Mouse (Mus musculus) kidney, embryonic 14.5 days (tissue): ENCODE measurements around the gene Gm45015. TPM values are rescaled to one million over a fixed set of nuclear protein-coding genes. Genes with fewer than 3 reads are reported as not detected.
A peak's percentile ranks its signal among the peaks of the same experiment; 100 is the strongest.

Source experiments
- ATAC-seq: fragments of 200-750 bp; cut with Nextera tagmentation; 2 replicates; pipeline ENCODE4 v1.8.0; 2017; ENCODE audit warnings: moderate number of reproducible peaks, mild to moderate bottlenecking, moderate TSS enrichment, moderate library complexity; ENCODE audit not compliant: low FRiP score, low TSS enrichment
- H3K27ac ChIP-seq: fragments of 300-500 bp; sonication (generic); 2 replicates; pipeline ENCODE4 v1.5.1; 2014; ENCODE audit warnings: low read depth, mild to moderate bottlenecking, low read length, moderate library complexity, mixed read lengths
- H3K27me3 ChIP-seq: fragments of 300-500 bp; sonication (generic); 2 replicates; pipeline ENCODE4 v1.6.1; 2014; ENCODE audit warnings: mild to moderate bottlenecking, low read length; ENCODE audit not compliant: control insufficient read depth, insufficient read depth
- H3K36me3 ChIP-seq: fragments of 300-500 bp; sonication (generic); 2 replicates; pipeline ENCODE4 v1.6.1; 2014; ENCODE audit warnings: low read length, mixed read lengths; ENCODE audit not compliant: control insufficient read depth, insufficient read depth
- H3K4me1 ChIP-seq: fragments of 300-500 bp; sonication (generic); 2 replicates; pipeline ENCODE4 v1.6.1; 2014; ENCODE audit warnings: low read length, mixed read lengths; ENCODE audit not compliant: control insufficient read depth, insufficient read depth
- H3K4me2 ChIP-seq: fragments of 300-500 bp; sonication (generic); replicated peaks from 2 replicates; pipeline ENCODE4 v1.6.1; 2014; ENCODE audit warnings: low read depth, mild to moderate bottlenecking, low read length
- H3K4me3 ChIP-seq: fragments of 300-500 bp; sonication (generic); 2 replicates; pipeline ENCODE4 v1.5.1; 2014; ENCODE audit warnings: mild to moderate bottlenecking, low read length
- H3K9ac ChIP-seq: fragments of 300-500 bp; sonication (generic); 2 replicates; pipeline ENCODE4 v1.6.1; 2014; ENCODE audit warnings: low read depth, mild to moderate bottlenecking, low read length, moderate library complexity
- H3K9me3 ChIP-seq: fragments of 300-500 bp; sonication (generic); 2 replicates; pipeline ENCODE4 v1.6.1; 2016; ENCODE audit warnings: low read length; ENCODE audit not compliant: control insufficient read depth
- WGBS: fragments of 180-500 bp; shearing (Covaris S2); extraction: QIAGEN DNeasy Blood & Tissue Kit; methylation state at CpG from one replicate; pipeline ENCODE4 v1.1.7; 2014; 5-methylcytosine and 5-hydroxymethylcytosine counted together
- polyA plus RNA-seq: library from polyadenylated mRNA; unstranded; fragments of >200 nt; fragmentation: Nextera tagmentation; extraction: Ambion mirVana; gene quantifications from 2 replicates; pipeline ENCODE4 v1.2.1, GENCODE M21; 2014

Gm45015 gene
- not detected in 2 replicates for polyA plus RNA-seq

DNA sequence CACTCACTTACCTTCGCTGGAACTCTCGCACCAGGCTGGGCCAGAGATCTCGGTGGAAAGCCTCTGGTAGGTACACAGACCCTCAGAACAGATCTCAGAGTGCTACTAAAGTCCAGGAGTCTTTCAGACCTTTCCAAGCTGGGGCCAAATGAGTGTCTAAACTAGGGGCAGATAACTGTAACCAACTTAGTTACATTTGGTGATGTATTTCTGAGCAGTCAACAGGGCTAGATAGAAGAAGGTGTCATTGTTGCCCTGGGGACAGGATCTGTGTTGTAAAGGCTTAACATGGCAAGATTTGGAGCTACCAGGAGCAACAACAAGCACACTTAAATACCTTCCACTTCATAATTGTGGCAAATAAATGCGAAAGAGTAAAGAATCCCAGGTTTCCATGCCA, at the start of gene Gm45015:
Gm45015 (minus strand) TSS at position 101 of the 400 bp plus-strand sequence.
- ATAC-seq, result no peak
- no peaks in the 10 kb centered on the region for H3K27me3 ChIP-seq
- H3K4me3 ChIP-seq, result no peak within 1 kb of the TSS

DNA sequence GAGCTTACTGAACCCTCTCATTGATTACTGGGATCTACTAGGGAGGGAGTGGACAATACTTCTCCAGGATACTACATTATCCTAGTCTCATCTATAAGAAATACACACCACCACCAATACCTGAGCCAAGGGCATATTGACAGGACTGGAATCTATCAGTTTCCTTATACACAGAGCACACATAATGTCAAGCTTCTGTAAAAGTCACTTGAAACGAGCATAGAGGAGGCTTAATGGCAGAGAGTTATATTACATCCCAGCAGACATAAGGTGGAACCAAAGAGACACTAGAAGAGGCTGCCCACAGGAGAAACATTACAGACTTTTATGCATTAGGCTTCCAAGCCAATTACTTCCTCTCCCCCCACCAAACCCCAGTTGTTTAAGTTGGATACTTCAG, 48.3 kb upstream of the Gm45015 start:
- Histone ChIP-seq H3K9ac (no peak overlapping the region), H3K27ac (no peak overlapping the region), H3K4me3 (no peak overlapping the region), H3K4me1 (no peaks in the 10 kb centered on the region), H3K27me3 (no peaks in the 10 kb centered on the region), H3K4me2 (no peak overlapping the region), H3K9me3 (no peaks in the 10 kb centered on the region), H3K36me3 (no peaks in the 10 kb centered on the region)
- WGBS, result 17% methylated on average over 1 of the region's 1 CpGs
- ATAC-seq, result no peak

More for the DNA sequence above, at the start of gene Gm45015:
- Histone ChIP-seq H3K36me3 (no peaks in the 10 kb centered on the region), H3K9me3 (no peaks in the 10 kb centered on the region), H3K4me1 (no peaks in the 10 kb centered on the region), H3K9ac (no peak within 1 kb of the TSS), H3K27ac (no peak within 1 kb of the TSS), H3K4me2 (no peak within 1 kb of the TSS)
- 84% methylated on average over 4 of the region's 4 CpGs for WGBS

DNA sequence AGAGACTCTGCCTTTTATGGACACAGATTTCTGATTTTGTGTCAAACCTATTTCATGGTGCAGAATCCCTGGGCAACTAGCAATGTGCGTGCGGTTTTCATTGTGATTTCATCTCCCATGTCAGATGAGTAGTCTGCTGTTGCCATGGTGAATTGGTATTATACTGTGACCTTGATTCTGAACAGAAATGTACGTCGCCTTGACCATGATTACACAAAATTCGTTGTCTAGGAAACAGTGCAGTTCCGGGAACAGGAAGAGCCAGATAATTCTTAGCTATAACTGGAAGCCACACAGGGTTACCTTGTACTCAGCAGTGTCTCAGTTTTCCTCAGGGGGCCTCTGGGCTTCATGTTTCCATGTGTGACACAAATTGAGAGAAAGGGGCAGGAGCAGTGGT, 47.8 kb upstream of the Gm45015 start:
- H3K27me3 ChIP-seq, result no peaks in the 10 kb centered on the region
- no peak for ATAC-seq
- 74% methylated on average over 6 of the region's 6 CpGs for WGBS

DNA sequence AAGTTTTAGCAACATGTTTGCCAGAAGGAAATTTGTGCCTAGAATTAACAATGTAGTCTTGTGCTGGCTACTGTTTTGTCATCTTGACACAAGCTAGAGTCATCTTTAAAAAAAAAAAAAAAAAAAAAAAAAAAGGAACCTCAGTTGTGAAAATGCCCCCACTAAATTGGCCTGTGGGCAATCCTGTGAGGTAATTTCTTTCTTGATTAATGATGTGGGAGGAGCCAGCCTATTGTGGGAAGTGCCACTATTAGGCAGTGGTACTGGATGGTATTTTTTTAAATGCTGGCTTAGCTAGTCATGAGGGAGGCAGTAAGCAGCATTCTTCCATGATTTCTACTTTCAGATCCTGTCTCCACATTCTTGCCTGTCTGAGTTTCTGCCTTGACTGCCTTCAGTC, 26.7 kb upstream of the Gm45015 start:
- no peak for ATAC-seq
- no peaks in the 10 kb centered on the region for H3K9me3 ChIP-seq
- H3K4me1 ChIP-seq, result no peaks in the 10 kb centered on the region
- H3K4me3 ChIP-seq, result no peak overlapping the region
- H3K9ac ChIP-seq, result no peak overlapping the region
- H3K27ac ChIP-seq, result no peak overlapping the region
- no peak overlapping the region for H3K4me2 ChIP-seq
- H3K27me3 ChIP-seq, result no peaks in the 10 kb centered on the region
- H3K36me3 ChIP-seq, result no peaks in the 10 kb centered on the region

More for the DNA sequence above, 47.8 kb upstream of the Gm45015 start:
- no peaks in the 10 kb centered on the region for H3K36me3 ChIP-seq
- H3K9ac ChIP-seq, result no peak overlapping the region
- H3K9me3 ChIP-seq, result no peaks in the 10 kb centered on the region
- no peak overlapping the region for H3K4me2 ChIP-seq
- H3K4me3 ChIP-seq, result no peak overlapping the region
- no peaks in the 10 kb centered on the region for H3K4me1 ChIP-seq
- H3K27ac ChIP-seq, result no peak overlapping the region

DNA sequence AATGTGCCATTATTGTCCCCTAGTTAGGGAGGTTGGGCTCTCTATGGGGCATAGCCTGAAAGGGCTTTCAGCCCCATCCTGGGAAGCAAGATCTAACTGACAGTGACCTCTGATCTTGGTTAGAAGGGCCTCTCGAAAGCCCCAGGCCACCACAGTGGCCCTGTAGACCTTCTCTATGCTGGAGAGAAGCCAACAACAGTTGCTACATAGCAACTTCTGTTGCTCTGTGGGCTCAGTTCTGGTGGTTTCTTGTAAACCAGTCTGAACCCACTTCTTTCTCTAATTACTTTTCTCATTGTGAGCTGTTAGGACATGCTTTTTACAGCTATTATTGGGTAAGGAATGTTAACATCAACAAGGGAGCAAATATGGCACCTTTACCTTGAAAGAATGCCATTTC, 20.1 kb upstream of the Gm45015 start:
- Histone ChIP-seq H3K9me3 (no peaks in the 10 kb centered on the region), H3K27ac (no peak overlapping the region), H3K4me1 (no peaks in the 10 kb centered on the region), H3K4me2 (no peak overlapping the region), H3K4me3 (no peak overlapping the region), H3K27me3 (no peaks in the 10 kb centered on the region), H3K36me3 (peaks cover 34% of the 10 kb centered on the region), H3K9ac (no peak overlapping the region)
- ATAC-seq, result no peak
- WGBS, result 69% methylated on average over 1 of the region's 1 CpGs

DNA sequence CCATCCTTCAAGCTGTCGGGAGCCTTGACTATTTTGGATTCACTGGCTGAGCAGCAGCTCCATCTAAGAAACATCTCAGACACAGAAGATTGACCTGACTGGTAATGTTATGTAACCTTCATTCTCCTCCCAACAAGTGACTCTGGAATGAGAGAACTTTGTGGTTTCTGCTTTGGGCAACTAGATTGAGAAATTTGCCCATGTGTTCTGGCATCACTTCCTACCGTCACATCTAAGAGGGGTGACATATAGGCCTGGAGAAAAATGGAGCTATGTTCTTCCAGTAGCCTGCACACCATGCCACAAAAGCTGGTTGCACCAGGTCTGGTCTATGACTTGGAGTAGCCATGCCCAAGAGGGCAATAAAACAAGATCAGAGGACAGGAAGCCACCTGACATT, 19.5 kb upstream of the Gm45015 start:
- Histone ChIP-seq H3K36me3 (peaks cover 38% of the 10 kb centered on the region), H3K27ac (no peak overlapping the region), H3K4me3 (no peak overlapping the region), H3K4me1 (no peaks in the 10 kb centered on the region), H3K27me3 (no peaks in the 10 kb centered on the region), H3K9me3 (no peaks in the 10 kb centered on the region), H3K9ac (no peak overlapping the region), H3K4me2 (no peak overlapping the region)
- no peak for ATAC-seq
- 92% methylated on average over 2 of the region's 2 CpGs for WGBS

DNA sequence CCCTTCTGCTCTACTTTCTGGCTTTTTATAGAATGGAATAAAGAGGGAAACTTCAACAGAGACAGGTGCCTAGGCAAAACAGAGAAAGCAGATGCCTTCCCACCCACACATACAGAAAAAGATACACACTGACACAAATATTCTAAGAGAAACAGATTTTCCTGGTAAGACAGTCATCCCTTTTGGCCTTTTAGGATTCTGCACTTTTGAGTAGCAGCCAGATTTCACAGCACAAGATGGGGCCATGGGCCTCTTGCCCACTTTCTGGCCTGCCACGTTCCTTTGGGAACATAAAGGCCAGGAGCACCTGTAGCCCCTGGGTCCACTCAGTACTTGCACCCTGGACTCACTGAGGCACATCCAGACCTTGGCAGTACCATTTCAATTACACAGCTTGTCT, 7.7 kb upstream of the Gm45015 start:
- H3K36me3 ChIP-seq, result no peaks in the 10 kb centered on the region
- ATAC-seq, result no peak
- no peaks in the 10 kb centered on the region for H3K4me1 ChIP-seq
- no peak overlapping the region for H3K27ac ChIP-seq
- H3K4me3 ChIP-seq, result no peak overlapping the region
- H3K27me3 ChIP-seq, result no peaks in the 10 kb centered on the region
- 78% methylated on average over 1 of the region's 1 CpGs for WGBS
- H3K4me2 ChIP-seq, result no peak overlapping the region
- H3K9ac ChIP-seq, result no peak overlapping the region
- H3K9me3 ChIP-seq, result no peaks in the 10 kb centered on the region

DNA sequence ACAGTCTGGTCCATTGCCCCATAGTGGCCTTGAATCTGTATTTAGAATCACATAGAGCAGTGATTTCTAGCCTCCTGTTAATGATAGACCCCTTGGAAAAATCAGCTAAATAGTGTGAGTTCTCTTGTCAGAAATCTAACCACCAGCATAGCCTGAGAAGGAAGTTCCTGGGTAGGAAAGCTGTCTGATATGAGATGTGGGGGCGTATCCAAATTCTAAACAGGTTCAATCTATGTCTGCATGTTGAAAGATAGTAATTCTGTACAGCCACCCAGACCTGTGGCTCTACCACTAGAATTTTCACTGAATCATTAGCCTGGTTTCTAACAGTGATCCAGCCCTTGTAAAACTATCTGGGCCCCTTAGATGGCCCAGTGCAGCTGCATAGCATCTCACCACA, 7.2 kb upstream of the Gm45015 start:
- H3K9me3 ChIP-seq, result no peaks in the 10 kb centered on the region
- H3K9ac ChIP-seq, result no peak overlapping the region
- H3K27ac ChIP-seq, result no peak overlapping the region
- no peaks in the 10 kb centered on the region for H3K27me3 ChIP-seq
- no peak overlapping the region for H3K4me3 ChIP-seq
- peak overlapping the region; percentile 40; the same call in 1 of the 2 replicates for H3K4me2 ChIP-seq
- ATAC-seq, result no peak
- H3K36me3 ChIP-seq, result no peaks in the 10 kb centered on the region
- WGBS, result 86% methylated on average over 1 of the region's 1 CpGs
- no peaks in the 10 kb centered on the region for H3K4me1 ChIP-seq

DNA sequence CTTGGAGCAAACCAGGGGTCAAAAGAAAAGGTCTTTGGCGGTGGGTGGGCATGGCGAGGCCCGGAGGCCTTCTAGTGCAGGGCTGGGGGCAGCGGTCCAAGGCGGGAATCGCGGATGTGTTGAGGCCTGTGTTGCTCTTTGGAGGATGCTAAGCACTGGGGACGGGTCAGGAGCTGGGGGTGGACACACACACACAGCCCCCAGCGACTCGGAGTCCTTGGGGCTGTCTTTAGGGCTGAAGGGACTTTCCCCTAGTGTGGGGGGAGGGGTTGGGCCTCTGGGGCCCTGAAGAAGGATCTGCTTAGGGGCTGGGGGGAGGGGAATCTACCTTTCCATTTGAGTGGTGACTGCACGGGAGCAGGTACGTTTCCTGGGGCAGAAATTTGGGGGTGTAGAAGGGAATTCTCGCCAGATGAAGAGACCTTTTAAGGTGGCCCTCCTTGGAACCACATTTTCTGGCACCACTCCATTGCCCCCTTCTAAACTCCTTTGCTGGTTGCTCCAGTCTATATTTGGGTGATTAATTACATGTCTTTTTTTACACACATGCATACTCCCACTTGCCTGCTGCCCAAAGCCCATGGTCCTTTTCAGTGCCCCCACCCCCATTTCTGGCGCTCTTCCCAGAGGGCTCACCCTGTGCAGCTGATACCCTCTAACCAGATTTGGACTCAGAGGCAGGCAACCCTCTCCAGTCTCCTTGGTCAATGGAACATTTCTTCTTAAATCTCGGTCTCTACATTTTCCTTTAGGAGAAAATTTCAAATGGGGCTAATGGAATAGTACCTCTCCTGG, 6.5 kb upstream of the Gm45015 start:
- no peak; the same call in 1 of the 2 replicates for ATAC-seq

More for the DNA sequence above, 6.5 kb upstream of the Gm45015 start:
- Histone ChIP-seq H3K27ac (peak overlapping the region; percentile 30; the same call in 1 of the 2 replicates), H3K36me3 (no peaks in the 10 kb centered on the region), H3K27me3 (no peaks in the 10 kb centered on the region), H3K4me2 (peak overlapping the region; percentile 40), H3K4me1 (no peaks in the 10 kb centered on the region), H3K4me3 (peak overlapping the region; percentile 57), H3K9me3 (no peaks in the 10 kb centered on the region), H3K9ac (peak overlapping the region; percentile 65)
- WGBS, result 27% methylated on average over 15 of the region's 15 CpGs
